Mouse (Mus musculus): ENCODE data around the gene Tex46.

Gene Tex46

GRCm38 (mm10) chr4:136610387-136610856 lies at the start of gene Tex46:
Tex46 (plus strand) TSS chr4:136610437.
- no peak for DNase-seq

- DNase-seq = no peak
Measured at GRCm38 (mm10) chr4:136562755-136563154, 47.5 kb upstream of the Tex46 start.

- DNase-seq = no peak
Measured at GRCm38 (mm10) chr4:136568629-136569028, 41.6 kb upstream of the Tex46 start.

GRCm38 (mm10) chr4:136569998-136570397 lies 40.2 kb upstream of the Tex46 start:
- no peak for DNase-seq

- DNase-seq = no peak
Measured at GRCm38 (mm10) chr4:136581885-136582284, 28.4 kb upstream of the Tex46 start.

GRCm38 (mm10) chr4:136587221-136587827 lies 22.9 kb upstream of the Tex46 start:
- DNase-seq = no peak

- DNase-seq = no peak
Measured at GRCm38 (mm10) chr4:136588003-136588402, 22.2 kb upstream of the Tex46 start.

GRCm38 (mm10) chr4:136592111-136592510 lies 18.1 kb upstream of the Tex46 start:
- no peak for DNase-seq

GRCm38 (mm10) chr4:136594006-136594405 lies 16.2 kb upstream of the Tex46 start:
- DNase-seq = no peak

GRCm38 (mm10) chr4:136595221-136595620 lies 15.0 kb upstream of the Tex46 start:
- DNase-seq = no peak

GRCm38 (mm10) chr4:136598268-136598876 lies 11.9 kb upstream of the Tex46 start:
- no peak for DNase-seq

GRCm38 (mm10) chr4:136599869-136600268 lies 10.4 kb upstream of the Tex46 start:
- no peak for DNase-seq

- DNase-seq = no peak
Measured at GRCm38 (mm10) chr4:136600536-136600935, 9.7 kb upstream of the Tex46 start.

GRCm38 (mm10) chr4:136601476-136601875 lies 8.8 kb upstream of the Tex46 start:
- peak; percentile 47 for DNase-seq

- no peak for DNase-seq
Measured at GRCm38 (mm10) chr4:136602018-136602554, 8.2 kb upstream of the Tex46 start.

- DNase-seq = peak; percentile 95
Measured at GRCm38 (mm10) chr4:136602568-136602967, 7.7 kb upstream of the Tex46 start, which contains the start of gene Kdm1a. Kdm1a (minus strand) TSS chr4:136602723.

GRCm38 (mm10) chr4:136605756-136606485 lies 4.3 kb upstream of the Tex46 start:
- no peak for DNase-seq

GRCm38 (mm10) chr4:136613657-136614056 lies 3.4 kb downstream of the Tex46 start:
- no peak for DNase-seq

- peak; percentile 6 for DNase-seq
Measured at GRCm38 (mm10) chr4:136621336-136621735, 11.1 kb downstream of the Tex46 start.

- no peak for DNase-seq
Measured at GRCm38 (mm10) chr4:136621956-136622355, 11.7 kb downstream of the Tex46 start.

GRCm38 (mm10) chr4:136622388-136622787 lies 12.2 kb downstream of the Tex46 start, which contains the start of gene Lactbl1:
Lactbl1 (plus strand) TSS chr4:136622621.
- no peak for DNase-seq

GRCm38 (mm10) chr4:136626590-136626989 lies 16.4 kb downstream of the Tex46 start:
- DNase-seq = no peak

- DNase-seq = peak; percentile 18
Measured at GRCm38 (mm10) chr4:136631237-136631994, 21.2 kb downstream of the Tex46 start.
